Mouse (Mus musculus) retina, postnatal 7 days (tissue): ENCODE measurements at regions not wholly inside any gene's neighbourhood (a gene's known extent, or its start where the extent isn't known, plus 50 kb on each side); places are given as distances from the start of the nearest gene placed in this dataset.
A peak's percentile ranks its signal among the peaks of the same experiment; 100 is the strongest.

Source experiments
- DNase-seq: peaks from one replicate; pipeline ENCODE4 v3.0.0-alpha.2; 2012; ENCODE audit warnings: low read depth, low spot score

GRCm38 (mm10) chr16:87645526-87646434, 53.0 kb upstream of the Bach1 start:
- peak; percentile 31 for DNase-seq

- no peak for DNase-seq
Measured at GRCm38 (mm10) chr16:87646435-87647062, 52.2 kb upstream of the Bach1 start.
